Mouse (Mus musculus) left cerebral cortex, postnatal 4 days (tissue): ENCODE data around the gene Palld. TPM values are rescaled to one million over a fixed set of nuclear protein-coding genes. Genes with fewer than 3 reads are reported as not detected.
A peak's percentile ranks its signal among the peaks of the same experiment; 100 is the strongest.

Experiments used
- DNase-seq: peaks from one replicate; pipeline ENCODE4 v3.0.0-alpha.2; 2022
- intact Hi-C: fragments of 180-260 bp; cut with DNase I; formaldehyde crosslinking; loops from one replicate; pipeline ENCODE4 v1.15.1; 2025
- total RNA-seq, 2 experiments: library from RNA; stranded (reverse); gene quantifications; 2 replicates each; pipeline ENCODE4 v1.2.3; 2021

The Palld gene
- total RNA-seq, 2 experiments from 2014 or later: 7.3 to 9.5 TPM

DNA sequence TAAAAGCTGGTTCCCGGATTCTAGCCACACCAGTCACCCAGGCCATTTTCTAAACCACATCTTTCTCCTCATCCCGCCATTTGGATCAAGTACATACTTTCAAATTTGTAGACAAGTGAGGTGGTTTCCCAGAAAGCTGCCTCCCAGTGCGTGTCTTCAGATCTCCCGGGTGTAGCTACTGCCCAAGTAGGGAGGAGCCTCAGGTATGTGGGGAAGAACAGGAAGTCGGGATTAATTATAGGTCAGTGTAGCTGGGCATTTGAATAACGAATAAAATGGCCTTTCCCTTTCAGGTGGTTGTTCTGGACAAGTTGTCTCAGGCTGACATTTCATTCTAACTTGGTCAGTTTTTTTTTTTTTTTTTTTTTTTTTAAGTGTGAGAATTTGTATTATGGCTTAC, 170.3 kb downstream of the Palld start:
- intact Hi-C loops: no loop called here
- no peak for DNase-seq

DNA sequence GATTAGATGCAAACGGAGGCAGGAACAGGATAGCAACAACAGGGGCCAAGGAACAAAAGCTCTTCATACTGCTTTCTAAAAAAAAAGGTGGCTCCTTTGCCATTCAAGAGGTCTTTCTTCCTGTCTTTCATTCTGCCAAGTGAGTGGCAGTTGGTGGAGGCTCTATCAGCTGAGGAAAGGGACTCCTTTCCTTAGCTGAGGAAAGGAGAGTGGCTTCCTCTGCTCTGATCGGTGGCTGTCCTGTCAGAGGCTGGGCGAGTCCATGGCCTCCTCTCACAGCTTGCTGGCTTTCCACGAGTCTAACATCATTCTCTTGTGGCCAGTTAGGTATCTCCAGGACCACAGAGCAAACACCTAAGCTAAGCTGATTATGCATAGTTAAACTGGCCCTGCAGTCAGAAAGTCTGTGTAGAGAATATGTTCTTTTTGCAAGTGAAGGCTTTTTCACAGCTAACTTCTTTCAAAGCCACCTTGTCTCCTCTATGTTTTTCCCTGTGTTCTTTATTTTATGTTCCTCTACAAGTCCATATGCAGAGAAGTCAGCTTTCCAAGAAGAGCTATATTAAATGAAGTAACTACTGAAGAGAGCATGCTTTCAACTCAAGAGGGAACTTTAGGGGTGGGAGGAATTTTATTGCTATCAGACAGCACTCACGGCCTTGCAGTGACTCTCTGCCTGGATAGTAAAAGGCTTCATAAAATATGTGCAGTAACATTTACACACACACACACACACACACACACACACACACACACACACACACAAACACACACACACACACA, 171.0 kb downstream of the Palld start:
- intact Hi-C loops: no loop called here
- no peak for DNase-seq

DNA sequence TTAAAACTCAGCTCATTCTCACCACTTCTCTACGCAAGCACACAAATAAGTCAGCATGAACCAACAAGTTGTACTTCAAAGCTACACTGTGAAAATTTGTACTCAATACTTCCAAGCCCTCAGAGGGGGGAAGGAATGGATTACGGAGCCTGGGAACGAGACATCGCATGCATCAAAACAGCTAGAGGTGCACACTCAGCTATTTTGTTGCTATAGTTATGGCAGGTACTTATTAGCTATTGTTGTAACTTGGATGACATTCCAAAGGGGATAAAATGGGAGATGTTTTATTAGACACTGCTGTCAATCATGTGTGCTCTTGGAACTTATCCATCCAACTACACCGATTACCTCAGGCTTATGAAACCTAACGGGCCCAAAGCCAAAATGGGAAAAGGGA, 171.8 kb downstream of the Palld start:
- no peak for DNase-seq
- intact Hi-C loops: no loop called here

DNA sequence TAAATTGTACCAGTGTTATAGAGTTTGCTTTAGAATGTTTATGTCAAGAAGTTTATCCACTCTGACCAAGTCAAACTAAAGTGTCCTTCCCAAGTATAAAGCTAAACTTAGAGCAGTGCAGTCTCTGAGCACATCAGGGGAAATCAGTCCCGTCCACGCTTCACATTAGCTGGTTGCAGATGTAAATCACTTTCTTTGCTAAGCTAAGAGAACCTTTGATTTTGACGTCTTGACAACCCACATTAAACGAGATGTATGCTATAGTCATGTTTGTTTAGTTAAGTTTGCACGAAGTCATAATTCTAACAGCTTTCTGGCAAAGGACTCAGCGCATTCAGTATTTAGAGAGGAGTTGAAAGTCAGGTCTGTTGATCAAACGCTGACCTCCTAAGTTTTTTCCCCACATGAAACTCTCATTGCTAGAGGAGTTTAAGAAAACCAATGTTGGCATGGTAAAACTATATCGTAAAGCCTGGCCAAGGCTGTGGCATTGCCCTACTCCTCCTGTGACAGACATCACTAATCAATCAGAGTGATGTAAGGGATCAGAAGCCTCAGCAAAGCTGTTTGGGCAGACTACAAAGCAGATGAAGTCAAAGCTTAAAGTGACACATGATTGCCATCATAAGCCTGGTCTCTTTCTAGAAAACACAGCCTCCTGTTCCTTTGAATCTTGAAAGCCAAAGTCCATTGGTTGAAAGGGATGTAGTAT, 177.0 kb downstream of the Palld start:
- intact Hi-C loops: no loop called here
- DNase-seq: no peak

DNA sequence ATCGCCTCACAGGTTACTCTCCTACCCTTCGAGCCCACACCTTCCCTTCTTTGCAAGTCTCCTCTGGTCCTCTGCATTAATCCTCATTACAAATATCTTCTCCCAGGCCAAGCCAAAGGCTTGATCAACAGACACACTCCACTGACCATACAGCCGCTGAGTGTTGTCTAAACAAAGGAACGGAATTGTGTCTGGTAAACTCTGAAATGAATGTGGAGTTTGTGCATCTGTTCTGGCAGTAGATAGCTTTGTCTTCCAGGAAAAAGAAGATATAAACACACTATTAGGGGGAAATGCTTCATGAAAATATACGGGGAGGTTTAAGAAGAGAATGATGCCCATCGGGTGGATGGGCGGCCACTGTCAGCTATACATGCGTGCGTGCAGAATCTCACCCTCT, 180.3 kb downstream of the Palld start:
- intact Hi-C loops: no loop called here
- DNase-seq: no peak

DNA sequence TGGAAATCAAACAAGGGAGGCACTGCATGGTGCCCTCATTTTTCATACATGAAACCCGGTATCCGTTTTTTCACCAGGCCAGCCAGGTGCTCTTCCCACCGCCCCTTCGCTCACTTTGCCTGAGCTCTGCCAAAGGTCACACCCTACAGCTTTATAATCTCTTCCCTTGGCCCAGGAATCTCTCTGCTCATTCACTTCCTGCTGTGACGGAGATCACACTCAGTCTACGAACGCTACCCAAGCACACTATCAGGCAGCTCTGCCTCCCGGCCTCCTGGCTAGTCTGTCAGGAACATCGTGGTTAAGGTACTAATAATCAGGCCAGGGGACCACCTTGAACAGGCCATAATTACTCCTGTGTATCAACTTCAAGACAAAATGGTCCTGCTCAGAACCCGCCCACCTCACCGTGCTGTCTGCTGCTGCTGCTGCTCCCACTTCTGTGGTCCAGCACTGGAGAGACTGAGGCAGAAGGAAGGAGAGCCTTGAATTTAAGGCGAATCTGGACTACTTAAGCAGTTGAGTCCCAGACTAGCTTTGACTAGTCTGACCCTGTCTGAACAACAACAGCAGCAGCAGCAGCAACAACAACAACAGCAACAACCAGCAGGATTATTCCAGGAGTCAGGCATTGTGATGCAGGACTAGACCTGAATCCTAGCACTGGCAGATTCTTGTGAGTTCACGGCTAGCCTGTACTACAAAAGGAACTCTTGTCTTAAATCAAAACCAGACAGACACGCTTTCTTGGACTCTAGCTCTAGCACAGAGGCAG, 187.0 kb downstream of the Palld start:
- DNase-seq: no peak

DNA sequence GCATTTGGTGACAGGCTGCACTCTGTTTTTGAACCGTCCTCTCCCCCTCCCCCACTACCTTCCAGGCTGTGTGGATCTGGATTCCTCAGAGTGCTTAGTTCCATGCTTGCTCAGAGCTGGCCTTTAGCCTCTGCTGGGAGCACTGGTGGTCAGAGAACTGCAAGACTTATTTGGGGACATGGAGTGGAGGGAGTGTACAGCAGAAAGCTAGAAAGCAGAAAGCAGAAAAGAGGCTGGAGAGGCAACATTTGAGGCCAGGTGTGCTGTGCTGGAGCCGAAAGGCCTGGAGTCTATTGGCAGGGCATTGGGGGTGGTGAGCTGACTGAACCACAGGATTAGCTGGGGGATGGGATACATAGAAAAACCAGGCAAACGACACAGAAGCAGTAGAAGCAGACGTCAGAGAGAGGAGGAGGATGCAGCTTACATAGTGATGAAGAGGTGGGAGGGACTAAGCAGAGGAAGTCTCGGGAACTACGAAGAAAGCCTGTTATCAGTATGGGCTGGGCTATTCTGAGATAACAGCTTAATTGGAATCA, 188.1 kb downstream of the Palld start:
- DNase-seq: no peak
- intact Hi-C loops: no loop called here

More for the DNA sequence above, 187.0 kb downstream of the Palld start:
- intact Hi-C loops: no loop called here

DNA sequence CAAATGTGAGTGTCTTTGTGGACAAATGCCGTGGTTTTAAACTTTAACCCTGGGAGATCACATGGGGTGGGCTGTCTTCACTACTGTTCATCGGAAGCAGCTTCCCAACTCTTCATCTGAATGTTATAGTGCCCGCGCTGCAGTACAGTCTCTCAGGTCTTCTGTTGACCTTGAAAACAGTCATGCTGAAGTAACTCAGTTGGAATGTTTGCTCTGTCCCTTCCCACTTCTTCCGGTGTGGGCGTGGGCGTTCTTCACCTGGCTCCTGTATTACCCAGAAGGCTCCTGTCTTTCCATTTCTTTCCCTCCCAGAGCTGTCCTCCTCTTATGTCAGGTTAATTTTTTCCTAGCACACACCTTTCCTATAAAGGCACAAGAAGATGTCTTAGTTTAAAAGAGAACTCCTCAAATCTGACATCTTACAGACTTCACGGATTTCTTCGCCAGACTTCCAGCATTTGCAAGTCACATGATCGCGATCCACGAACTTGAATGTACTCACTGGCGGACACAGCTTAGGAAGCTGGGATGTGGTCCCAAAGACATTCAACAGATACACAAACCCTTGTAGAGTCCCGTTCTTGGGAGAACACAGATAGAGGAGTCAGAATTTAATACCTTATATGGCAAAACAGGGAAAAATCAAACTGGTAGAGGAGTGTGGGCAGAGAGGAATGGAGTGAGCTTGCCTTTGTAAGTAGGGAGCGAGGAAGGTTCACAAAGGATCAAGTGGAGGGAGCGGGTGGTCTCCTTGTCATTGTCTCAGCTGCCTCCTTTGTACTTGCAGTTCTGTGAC, 189.1 kb downstream of the Palld start:
- DNase-seq: no peak
- intact Hi-C loops: no loop called here

DNA sequence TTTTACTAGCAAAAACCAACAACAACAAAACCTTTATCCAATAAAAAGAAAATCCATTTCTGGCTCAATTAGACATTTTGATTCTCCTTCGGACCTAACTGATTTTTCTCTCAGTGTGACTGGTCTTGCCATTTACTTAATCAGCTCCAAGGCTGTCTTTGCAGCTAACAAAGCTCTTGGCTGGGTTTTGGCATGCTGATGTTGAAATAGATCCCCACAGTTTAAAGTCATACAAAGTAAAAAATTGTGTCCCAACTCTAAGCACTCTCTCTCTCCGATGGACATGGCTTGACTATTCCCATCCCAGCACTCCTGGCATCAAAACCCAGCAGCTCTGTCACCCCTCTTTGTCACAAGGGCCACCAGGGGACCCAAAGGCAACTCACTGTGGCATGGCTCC, 190.1 kb downstream of the Palld start:
- no peak for DNase-seq
- intact Hi-C loops: no loop called here

DNA sequence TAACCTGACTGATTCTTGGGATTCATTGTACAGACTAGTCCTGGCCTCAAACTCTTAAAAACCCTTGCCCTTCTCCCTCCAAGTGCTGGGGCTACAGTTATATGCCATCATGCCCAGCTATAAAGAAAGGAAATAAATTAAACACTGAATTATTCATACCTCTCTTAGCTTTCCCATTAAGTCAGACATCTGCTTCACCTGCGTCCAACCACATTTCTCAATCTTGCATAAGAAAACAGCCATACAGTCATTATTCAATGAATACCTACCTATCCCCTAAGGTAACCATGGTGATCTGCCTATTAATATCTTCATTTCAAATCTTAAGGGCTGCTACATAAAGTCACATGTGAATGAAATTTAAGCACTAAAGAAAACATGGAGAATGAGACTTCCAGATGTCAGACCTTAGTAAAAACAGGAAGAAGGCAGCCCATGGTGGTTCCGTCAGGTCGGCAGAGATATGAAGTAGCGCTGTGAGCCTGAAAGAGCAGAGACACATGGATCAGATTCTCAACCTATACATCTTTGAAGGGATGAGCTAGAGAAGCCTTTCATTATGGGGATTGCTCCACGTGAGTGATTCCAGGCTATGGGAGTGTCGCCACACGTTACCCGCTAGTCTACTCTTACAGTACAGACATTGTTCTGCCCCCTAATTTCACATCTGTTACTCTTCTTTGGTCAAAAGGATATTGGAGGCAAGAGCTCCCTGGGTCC, 193.7 kb downstream of the Palld start:
- intact Hi-C loops: no loop called here
- DNase-seq: no peak

DNA sequence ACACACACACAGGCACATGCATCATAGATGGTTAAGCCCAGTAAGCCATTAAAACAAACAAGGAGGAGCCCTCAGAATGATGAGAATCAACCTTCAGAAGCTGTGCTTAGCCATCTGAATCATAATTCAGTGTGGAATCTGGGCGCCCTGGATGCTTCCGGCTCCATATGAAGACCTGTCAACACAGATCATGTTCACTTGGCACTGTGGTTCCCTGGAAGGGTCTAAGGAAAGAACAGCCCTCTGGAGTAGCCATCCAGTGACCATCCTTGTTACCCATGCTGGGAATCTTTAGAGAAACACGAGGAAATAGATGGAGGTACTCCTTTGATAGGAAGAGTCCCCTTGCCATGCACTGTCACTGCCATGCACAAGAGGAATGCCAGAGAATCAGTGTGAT, 197.0 kb downstream of the Palld start:
- intact Hi-C loops: no loop called here
- peak; percentile 18 for DNase-seq

DNA sequence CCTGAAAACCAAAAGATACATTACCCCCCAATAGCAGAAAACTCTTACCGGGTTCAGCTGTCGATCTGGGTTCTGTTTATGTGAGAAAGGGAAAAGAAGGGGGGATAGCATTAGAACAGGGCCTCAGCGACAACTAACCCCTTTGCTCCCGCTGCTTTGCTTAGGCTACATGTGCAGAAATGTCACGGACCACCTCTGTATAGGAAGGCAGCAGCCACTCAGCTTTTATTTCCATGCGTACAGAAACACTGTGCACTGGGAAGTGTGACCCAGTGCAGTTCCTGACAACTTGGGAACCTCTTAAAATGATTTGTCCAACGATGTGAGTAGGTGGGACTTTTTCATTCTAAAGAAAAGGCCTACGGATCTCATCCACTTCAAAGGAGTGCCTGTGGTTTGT, 200.4 kb downstream of the Palld start:
- intact Hi-C loops: loop anchor here (5.0 kb wide), 1 partner anchor 170 kb away; no protein-coding TSS in a partner anchor
- no peak for DNase-seq

DNA sequence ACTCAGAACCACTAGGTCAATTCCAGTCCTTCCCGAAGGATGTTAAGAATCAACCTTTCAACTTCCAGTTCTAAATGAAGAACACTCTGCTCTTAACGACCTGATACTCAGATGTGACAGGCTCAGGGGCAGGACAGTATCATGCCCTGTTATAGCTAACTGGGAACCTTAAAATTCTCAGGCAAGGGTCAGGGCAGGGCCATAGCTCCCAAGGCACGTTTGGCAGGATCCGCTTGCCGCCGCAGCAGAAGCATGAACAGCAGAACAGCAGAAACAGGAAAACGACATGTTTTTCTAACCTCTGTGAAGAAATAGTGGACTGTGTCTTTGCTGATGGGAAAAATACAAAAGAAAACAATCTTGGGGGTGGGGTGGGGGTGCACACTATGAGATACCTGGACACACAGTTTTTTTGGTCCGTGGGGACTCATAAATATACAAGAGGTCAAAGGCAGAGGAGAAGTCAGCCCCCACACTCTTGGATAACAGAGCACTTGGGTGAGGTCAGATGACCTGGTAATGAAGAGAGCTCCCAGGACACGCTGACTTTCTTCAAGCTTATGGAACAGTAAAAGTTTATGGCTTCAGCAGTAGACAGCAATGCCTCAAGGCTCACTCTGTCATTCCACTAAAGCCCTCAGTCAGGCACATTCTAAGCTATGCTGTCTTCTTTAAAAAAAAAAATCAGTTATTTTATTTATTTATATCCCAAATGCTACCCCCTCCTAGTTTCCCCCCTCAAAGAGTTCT, 201.4 kb downstream of the Palld start:
- intact Hi-C loops: loop anchor here (5.0 kb wide), 1 partner anchor 171 kb away; no protein-coding TSS in a partner anchor
- no peak for DNase-seq

DNA sequence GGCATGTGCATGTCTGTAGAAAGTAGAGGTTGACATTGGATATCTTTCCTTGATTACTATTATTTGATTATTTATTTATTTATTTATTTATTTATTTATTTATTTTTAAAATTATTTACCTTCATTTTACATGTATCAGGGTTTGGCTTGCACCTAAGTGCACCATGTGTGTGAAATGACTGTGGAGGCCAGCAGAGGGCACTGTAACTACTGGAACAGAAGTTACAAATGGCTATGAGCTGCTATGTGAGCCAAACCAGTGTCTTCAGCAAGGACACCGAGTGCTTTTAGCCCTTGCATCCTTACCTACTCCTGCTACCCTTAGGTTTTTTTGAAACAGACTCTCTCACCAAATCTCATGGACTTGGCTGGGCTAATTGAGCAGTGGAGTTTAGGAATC, 202.2 kb downstream of the Palld start:
- no peak for DNase-seq
- intact Hi-C loops: loop anchor here (5.0 kb wide), 1 partner anchor 172 kb away; no protein-coding TSS in a partner anchor

DNA sequence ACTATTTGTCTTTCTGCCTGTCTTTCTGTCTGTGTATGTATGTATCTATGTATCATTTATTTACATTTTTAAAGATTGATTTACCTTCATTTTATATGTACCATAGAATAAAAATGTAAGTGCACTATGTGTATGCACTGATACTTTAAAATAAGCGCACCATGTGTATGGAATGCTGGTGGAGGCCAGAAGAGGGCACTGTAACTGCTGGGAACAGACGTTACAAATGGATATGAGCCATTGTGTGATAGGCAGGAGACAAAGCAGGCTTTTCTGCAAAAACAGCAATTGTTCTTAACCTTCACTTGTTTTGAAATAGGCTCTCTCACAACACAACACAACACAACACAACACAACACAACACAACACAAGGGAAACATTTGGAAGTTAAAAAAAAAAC, 203.5 kb downstream of the Palld start:
- DNase-seq: no peak
- intact Hi-C loops: no loop called here

DNA sequence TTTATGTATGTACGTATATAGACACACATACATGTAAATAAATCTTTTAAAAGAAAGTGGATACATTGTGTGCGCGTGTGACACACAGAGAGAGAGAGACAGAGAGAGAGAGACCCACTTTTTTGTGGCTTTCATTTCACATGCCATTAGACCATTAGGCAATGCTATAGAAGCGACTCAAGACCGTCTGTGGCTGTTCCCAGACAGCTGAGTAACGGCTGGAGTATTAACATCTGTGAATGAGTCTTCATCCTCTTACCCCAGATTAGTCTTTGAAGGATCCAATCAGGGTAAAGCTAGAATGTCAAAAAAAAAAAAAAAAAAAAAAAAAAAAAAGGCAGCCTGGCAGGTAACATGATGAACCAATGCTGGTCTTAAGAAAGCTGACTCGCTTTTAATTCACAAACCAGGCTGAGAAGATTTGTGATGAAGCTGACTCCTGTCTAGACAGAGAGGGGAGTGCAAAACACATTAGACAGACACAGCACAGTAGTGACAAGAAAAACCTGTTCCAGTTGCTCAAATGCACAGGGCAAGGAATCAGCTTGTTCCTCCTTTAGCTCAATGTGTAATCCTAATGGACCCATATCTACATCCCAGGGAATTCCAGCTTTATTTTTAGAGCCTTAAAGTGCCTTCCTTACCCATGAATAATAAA, 204.6 kb downstream of the Palld start:
- DNase-seq: no peak
- intact Hi-C loops: no loop called here

DNA sequence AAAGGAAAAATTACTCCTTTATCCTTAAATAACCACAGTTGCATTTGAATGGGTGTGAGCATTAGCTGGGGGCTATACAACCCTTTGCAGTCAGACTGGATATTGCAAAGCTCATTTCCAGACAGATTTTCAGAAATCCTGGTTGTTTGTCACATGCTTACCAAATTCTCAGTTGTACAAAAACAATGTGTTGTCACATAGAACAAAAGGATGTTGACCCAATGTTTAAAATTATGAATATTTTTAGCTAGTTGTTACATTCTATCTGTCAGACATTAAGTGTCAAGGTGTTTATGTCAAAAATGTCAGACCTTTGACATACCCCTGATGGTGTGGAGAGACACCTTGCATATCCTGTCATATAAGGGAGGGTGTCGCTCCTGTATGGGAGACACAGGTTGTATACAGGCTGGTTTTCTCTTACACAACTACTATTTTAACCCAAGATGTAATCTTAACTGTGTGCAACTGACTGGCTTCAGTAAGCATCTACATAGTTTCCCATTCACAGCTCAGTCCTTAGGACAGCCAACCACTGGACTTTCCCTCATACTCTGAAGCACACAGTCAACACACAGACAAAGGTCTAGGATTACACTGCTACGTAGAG, 205.5 kb downstream of the Palld start:
- intact Hi-C loops: no loop called here
- no peak for DNase-seq

DNA sequence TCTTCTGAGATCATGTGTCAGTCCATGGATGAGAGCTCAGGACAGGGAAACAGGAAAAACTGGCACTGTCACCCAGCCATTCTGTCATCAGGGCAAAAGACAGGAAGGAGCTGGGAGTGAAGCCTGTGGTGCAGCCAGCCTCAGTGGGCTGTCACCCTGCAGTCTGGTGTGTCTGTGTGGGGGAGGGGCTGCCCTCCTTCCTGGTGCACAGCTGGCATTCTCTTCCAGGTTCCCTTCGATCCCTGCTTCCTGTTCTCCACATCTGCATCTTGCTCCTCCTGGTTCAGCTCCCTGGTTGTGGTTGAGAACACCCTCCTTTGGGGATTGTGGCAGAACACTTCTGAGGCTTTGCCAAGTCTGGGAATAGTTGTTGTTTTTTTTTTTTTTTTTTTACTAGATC, 207.1 kb downstream of the Palld start:
- intact Hi-C loops: no loop called here
- no peak for DNase-seq
